Mouse (Mus musculus): ENCODE measurements around the gene Cntn4. TPM values are rescaled to one million over a fixed set of nuclear protein-coding genes. Genes with fewer than 3 reads are reported as not detected.

The Cntn4 gene
- not detected in 2 replicates for polyA plus RNA-seq (2012)

- no peak for TF ChIP-seq GATA1 (IDR thresholded peaks at IDR 0.05; ENCODE audit: low read length)
Measured at GRCm38 (mm10) chr6:105677149-105678031, at the start of gene Cntn4. Cntn4 (plus strand) TSS chr6:105677660.

DNA sequence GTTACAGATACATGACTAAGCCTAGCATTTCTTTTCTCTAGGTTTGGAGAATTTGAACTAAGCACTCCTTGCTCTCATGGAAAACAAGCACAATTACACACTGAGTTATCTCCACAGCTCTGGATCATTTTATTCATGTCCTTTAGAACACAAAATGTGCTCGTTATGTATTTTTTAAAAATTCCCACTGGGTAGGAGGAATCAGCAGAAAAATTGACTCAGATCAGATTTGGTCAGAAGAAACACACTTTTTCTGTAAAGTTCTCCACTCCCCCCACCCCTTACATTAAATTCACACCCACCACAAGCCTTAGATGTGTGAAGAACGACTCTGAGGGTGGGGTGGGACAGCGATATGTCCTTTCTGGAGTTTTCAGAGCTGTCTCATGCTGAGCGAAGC lies 3.2 kb upstream of the Cntn4 start:
- no peak for TF ChIP-seq GATA1 (IDR thresholded peaks at IDR 0.05; ENCODE audit: low read length)

DNA sequence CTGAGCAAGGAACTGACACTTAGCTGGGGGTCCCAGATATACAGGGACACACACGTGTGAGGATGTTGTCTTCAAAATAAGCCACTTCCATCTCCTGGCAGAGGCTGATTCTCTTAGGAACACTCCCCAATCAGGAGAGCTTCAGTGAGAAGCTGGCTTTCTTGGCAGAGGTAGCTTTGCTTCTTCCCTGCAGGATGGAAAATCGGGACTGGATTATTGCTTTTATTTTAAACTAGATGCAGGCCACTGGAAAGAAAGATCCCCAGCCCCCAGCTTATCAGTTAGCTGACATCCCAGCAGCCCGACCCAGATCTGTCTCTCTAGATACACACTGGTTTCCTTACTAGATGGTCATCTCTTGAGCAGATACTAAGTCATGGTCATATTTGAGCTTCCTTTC lies 2.4 kb upstream of the Cntn4 start:
- TF ChIP-seq GATA1 (IDR thresholded peaks at IDR 0.05; ENCODE audit: low read length): no peak

DNA sequence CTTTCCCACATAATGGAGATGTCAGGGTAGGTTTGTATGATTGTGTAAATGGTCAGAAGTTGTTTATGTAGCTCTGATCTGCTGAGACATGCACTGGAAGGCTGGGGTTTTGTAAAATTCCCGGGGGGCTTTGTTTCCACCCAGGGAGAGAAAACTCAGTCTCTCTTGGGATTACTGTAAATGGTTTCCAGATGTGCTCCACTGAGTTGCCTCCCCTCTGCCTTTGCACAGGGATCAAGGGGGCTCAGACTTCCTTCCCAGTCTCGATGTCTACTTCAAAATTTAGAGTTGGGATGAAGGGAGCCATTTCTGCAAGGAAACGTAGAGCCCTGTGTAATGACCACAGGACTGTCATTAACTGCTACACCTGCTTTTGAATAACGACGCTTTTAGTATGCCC lies 823 bp upstream of the Cntn4 start:
- no peak for TF ChIP-seq GATA1 (IDR thresholded peaks at IDR 0.05; ENCODE audit: low read length)

GRCm38 (mm10) chr6:105678778-105679177 lies 1.3 kb downstream of the Cntn4 start:
- no peak for TF ChIP-seq GATA1 (IDR thresholded peaks at IDR 0.05; ENCODE audit: low read length)

DNA sequence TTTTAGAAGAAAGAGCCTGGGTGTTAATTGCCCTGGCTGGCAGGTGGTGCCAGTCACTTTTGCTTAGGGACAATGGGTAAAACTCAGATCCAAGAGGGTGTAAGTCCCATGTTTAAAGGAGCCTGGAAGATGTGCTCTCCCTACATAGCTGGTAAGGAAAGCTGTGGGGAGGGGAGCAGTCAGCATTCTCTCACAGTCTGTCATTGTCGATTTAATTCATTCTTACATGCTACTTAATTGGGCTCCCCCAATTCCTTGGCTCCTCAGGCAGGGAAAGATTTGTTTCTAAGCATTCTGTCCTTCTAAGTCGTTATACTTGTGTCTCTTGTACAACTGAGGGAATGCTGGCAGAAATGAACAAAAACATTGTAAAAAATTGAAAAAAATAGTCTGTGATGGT lies 4.0 kb downstream of the Cntn4 start:
- no peak for TF ChIP-seq GATA1 (IDR thresholded peaks at IDR 0.05; ENCODE audit: low read length)

DNA sequence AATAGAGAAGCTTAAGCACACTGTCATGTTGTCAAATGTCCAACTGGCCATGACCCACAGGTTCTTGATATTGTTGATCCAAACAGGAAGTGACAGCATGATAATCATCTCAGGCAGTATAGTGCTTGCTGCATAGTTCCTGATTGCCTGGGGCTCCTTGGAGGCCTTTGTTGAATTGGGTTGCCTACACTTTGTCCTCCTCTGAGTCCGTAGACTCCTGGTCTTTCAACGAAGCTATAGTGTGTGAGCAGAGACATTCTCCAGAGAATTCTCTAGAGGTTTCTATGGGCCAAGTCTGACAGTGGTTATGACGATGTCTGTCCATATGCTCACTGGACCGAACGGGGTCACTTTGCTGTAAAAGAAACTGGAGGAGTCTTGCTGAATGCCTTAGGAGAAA lies 5.8 kb downstream of the Cntn4 start:
- TF ChIP-seq GATA1 (IDR thresholded peaks at IDR 0.05; ENCODE audit: low read length): no peak

DNA sequence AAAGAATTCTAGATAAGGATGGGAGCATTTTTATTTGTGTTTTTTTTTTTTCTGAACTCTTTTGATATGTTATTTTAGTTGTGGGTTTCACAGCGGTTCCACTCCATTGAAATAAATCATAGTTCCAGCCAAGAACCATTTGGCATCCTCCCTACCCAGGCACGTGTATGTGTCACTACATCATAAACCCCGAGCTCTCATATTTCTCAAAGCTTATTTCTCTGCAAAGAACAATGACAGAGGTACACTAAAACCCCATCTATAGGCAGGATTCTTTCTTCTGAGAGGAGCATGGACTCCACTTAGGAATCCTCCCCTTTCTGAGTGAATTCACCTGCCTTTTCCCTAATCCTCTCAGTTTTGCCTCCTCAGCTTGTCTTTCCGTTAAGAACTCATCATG lies 6.7 kb downstream of the Cntn4 start:
- TF ChIP-seq GATA1 (IDR thresholded peaks at IDR 0.05; ENCODE audit: low read length): no peak

DNA sequence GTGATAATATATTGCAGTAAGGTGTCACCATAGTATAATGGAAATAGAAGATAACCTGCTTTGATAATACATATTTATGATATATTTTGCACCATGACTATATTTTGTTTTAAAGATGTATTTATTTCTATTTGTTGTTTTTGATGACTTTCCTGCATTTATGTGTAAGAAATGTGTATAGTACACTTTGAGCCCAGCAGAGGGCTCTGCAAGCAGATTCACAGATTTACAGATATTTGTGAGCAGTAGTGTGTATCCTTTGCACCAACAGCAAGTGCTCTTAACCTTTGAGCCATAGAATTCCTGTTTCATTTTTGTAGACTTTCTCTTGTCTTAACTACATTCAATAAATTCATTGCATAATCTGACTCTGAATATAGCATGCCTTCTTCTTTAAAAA lies 10.7 kb downstream of the Cntn4 start:
- TF ChIP-seq GATA1 (IDR thresholded peaks at IDR 0.05; ENCODE audit: low read length): no peak

GRCm38 (mm10) chr6:105742026-105742425 lies 64.6 kb downstream of the Cntn4 start:
- TF ChIP-seq GATA1 (IDR thresholded peaks at IDR 0.05; ENCODE audit: low read length): no peak

DNA sequence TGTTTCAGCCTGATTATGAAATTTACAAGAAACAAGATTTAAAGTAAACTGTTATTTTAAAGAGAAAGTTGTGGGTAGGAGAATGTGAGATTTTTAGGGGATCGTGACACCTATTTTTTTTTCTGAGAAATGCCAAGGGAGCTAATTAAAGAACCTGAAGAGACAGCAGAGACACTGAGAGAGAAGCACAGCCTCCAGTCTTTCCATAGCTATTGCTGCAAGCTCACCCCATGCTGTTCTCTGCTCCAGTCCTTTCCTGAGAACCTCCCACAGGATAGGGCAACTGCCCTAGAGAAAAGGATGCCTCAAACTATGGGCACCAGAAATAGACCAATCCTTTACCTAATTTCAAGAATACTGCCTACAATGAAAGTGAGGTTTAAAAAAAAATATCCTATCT lies 103.2 kb downstream of the Cntn4 start:
- TF ChIP-seq GATA1 (IDR thresholded peaks at IDR 0.05; ENCODE audit: low read length): no peak

DNA sequence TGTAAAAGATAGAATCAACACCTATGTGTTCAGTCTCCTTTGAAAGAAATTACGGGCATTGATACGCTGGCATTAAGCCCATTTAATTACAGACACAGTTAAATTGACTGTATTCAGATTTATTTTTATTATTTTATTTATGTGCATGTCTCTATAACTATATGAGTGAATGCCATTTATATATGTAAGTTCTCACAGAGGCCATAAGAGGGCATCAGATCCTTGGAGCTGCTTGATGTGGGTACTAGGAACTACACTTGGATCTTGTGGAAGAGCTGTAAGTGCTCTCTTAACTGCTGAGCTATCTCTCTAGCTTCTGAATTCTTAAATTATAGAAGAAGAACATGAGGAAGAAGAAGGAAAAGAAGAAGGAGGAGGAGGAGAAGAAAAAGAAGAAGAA lies 111.0 kb downstream of the Cntn4 start:
- TF ChIP-seq GATA1 (IDR thresholded peaks at IDR 0.05; ENCODE audit: low read length): no peak

DNA sequence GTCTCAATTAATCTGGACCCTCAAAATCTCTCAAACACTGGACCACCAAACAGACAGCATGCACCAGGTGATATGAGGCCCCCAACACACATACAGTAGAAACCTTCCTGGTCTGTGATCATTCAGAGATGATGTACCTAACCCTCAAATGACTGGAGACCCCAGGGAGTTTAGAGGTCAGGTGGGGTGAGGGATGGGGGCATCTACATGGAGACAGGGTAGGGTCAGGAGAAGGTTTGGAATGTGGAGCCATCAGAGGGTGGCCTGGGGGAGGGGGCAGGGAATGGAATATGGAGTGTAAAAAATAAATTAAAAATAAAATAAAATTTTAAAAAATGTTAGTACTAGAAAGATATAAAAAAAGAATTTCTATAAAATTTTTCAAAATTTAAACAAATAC lies 157.6 kb downstream of the Cntn4 start:
- TF ChIP-seq GATA1 (IDR thresholded peaks at IDR 0.05; ENCODE audit: low read length): no peak

GRCm38 (mm10) chr6:105847296-105847695 lies 169.8 kb downstream of the Cntn4 start:
- TF ChIP-seq GATA1 (IDR thresholded peaks at IDR 0.05; ENCODE audit: low read length): no peak

GRCm38 (mm10) chr6:105892838-105893237 lies 215.4 kb downstream of the Cntn4 start:
- TF ChIP-seq GATA1 (IDR thresholded peaks at IDR 0.05; ENCODE audit: low read length): no peak

DNA sequence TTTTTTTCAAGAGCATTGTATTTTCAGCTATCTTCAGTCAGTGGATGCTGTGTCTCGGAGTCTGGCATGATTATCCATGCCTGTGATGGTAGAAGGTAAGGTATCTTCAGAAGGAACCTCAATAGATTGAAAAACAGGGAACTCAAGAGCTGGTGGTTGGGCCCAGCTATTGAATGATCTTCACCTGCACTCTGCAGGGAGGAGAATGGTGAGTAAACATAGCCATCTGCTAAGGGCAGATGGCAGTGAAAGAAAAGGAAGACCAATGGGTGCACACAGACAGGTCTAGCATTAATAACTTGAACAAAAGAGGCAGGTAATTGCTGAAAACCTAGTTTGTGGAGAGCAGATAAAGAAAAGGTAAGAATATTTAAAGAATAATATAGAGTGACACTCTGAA lies 261.0 kb downstream of the Cntn4 start:
- TF ChIP-seq GATA1 (IDR thresholded peaks at IDR 0.05; ENCODE audit: low read length): no peak

DNA sequence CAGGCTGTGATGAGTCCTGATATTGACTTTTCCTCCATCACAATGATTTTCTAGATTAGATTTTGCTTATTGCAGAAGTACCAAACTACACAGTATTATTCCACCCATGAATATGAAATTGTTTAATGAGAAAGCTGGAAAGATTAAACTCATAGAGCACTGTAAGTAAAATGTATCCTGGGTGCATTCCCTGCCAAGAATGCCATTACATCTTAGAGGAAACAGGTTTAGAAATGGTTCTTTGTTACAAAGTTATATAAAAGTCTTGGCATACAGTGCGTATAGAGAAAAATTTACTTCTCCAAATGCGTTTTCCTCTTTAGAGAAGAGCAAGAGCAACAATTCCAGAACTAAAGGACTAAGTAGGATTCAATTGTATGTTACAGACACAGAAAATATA lies 261.8 kb downstream of the Cntn4 start:
- TF ChIP-seq GATA1 (IDR thresholded peaks at IDR 0.05; ENCODE audit: low read length): no peak

Measured in G1E-ER4 (cell line).